Mouse (Mus musculus) liver, embryonic 14.5 days (tissue): ENCODE data around the gene Dyrk1a. TPM values are rescaled to one million over a fixed set of nuclear protein-coding genes. Genes with fewer than 3 reads are reported as not detected.
A peak's percentile ranks its signal among the peaks of the same experiment; 100 is the strongest.

Experiments
- ATAC-seq: fragments of 200-750 bp; cut with Nextera tagmentation; 2 replicates; pipeline ENCODE4 v1.8.0; 2017; ENCODE audit warnings: moderate number of reproducible peaks, mild to moderate bottlenecking, moderate library complexity; ENCODE audit not compliant: insufficient read depth
- DNase-seq, 3 experiments: peaks; one replicate each; pipeline ENCODE4 v3.0.0-alpha.2; 2012 to 2013; ENCODE audit warnings: low read depth in 3 of 3, low spot score in 3 of 3
- H3K27ac ChIP-seq: fragments of 300-500 bp; sonication (generic); 2 replicates; pipeline ENCODE4 v1.5.1; 2014; ENCODE audit warnings: moderate library complexity, mild to moderate bottlenecking, control low read depth, inconsistent platforms
- H3K27me3 ChIP-seq: fragments of 300-500 bp; sonication (generic); 2 replicates; pipeline ENCODE4 v1.6.1; 2014; ENCODE audit warnings: mild to moderate bottlenecking, low read length, moderate library complexity; ENCODE audit not compliant: control insufficient read depth, insufficient read depth
- H3K36me3 ChIP-seq: fragments of 300-500 bp; sonication (generic); replicated peaks from 2 replicates; pipeline ENCODE4 v1.6.1; 2014; ENCODE audit warnings: low read depth; ENCODE audit not compliant: control insufficient read depth, insufficient read depth
- H3K4me1 ChIP-seq, 2 experiments: fragments of 200-500 bp in 1 of 2; fragments of 300-500 bp in 1 of 2; sonication (generic) in 1 of 2; replicated peaks; 2 replicates each; pipeline ENCODE4 v1.6.1; 2012 to 2014; ENCODE audit warnings: antibody characterized with exemption in 1 of 2, inconsistent platforms in 1 of 2, low read length in 1 of 2; ENCODE audit not compliant: control insufficient read depth in 2 of 2, insufficient read depth in 2 of 2
- H3K4me2 ChIP-seq: fragments of 300-500 bp; sonication (generic); 2 replicates; pipeline ENCODE4 v1.6.1; 2014; ENCODE audit warnings: low read depth, mild to moderate bottlenecking, control low read depth, moderate library complexity
- H3K4me3 ChIP-seq, 2 experiments: fragments of 200-500 bp in 1 of 2; fragments of 300-500 bp in 1 of 2; sonication (generic) in 1 of 2; 2 replicates each; pipeline ENCODE4 v1.5.1; 2012 to 2014; ENCODE audit warnings: low read depth in 2 of 2, low read length in 2 of 2, mild to moderate bottlenecking in 2 of 2, control low read depth in 1 of 2, inconsistent platforms in 1 of 2, moderate library complexity in 1 of 2; ENCODE audit not compliant: insufficient read depth in 1 of 2
- H3K9ac ChIP-seq: fragments of 300-500 bp; sonication (generic); replicated peaks from 2 replicates; pipeline ENCODE4 v1.6.1; 2014; ENCODE audit warnings: mild to moderate bottlenecking, control low read depth, moderate library complexity
- H3K9me3 ChIP-seq: fragments of 300-500 bp; sonication (generic); 2 replicates; pipeline ENCODE4 v1.6.1; 2016; ENCODE audit warnings: low read length, mixed read lengths; ENCODE audit not compliant: control insufficient read depth
- CTCF ChIP-seq: IDR thresholded peaks from 2 replicates; pipeline ENCODE4 v1.5.1; 2016; ENCODE audit warnings: antibody characterized with exemption, low read depth, control low read depth
- EP300 ChIP-seq: IDR thresholded peaks from 2 replicates; pipeline ENCODE4 v1.6.1; 2016; ENCODE audit warnings: antibody characterized with exemption, low read depth
- WGBS: fragments of 180-500 bp; shearing (Covaris S2); extraction: QIAGEN DNeasy Blood & Tissue Kit; methylation state at CpG from one replicate; pipeline ENCODE4 v1.1.7; 2014; ENCODE audit not compliant: insufficient replicate concordance; 5-methylcytosine and 5-hydroxymethylcytosine counted together
- polyA plus RNA-seq, 2 experiments: library from polyadenylated mRNA; depleted of rRNA in 1 of 2; stranded (reverse) in 1 of 2; unstranded in 1 of 2; fragments of >200 nt; fragmentation: Nextera tagmentation in 1 of 2; extraction: Ambion mirVana in 1 of 2; gene quantifications; 2 replicates each; pipeline versions ENCODE4 v1.2.1 to v1.2.3; 2012 to 2014

The Dyrk1a gene
- polyA plus RNA-seq, 2 experiments, result 5.0 to 9.2 TPM

GRCm38 (mm10) chr16:94612573-94612972 is 42.8 kb downstream of the Dyrk1a start:
- no peak overlapping the region for H3K4me2 ChIP-seq
- H3K4me3 ChIP-seq, result no peak overlapping the region
- WGBS, result 87% methylated on average over 8 of the region's 8 CpGs
- TF ChIP-seq CTCF, result no peak
- no peak for TF ChIP-seq EP300
- H3K9me3 ChIP-seq, result no peaks in the 10 kb centered on the region
- no peak for DNase-seq
- no peak for ATAC-seq
- H3K27ac ChIP-seq, result no peak overlapping the region
- H3K9ac ChIP-seq, result no peak overlapping the region
- peaks cover 5% of the 10 kb centered on the region for H3K36me3 ChIP-seq
- 0 out of 4 replicates have a peak, but pooled peaks cover 0 to 2% of the 10 kb centered on the region in 2 experiments for H3K4me1 ChIP-seq
- H3K27me3 ChIP-seq, result no peaks in the 10 kb centered on the region

GRCm38 (mm10) chr16:94617255-94617654 is 47.4 kb downstream of the Dyrk1a start:
- H3K27ac ChIP-seq, result no peak overlapping the region
- no peaks in the 10 kb centered on the region for H3K4me1 ChIP-seq
- peaks cover 10% of the 10 kb centered on the region for H3K36me3 ChIP-seq
- DNase-seq (no peak), ATAC-seq (no peak)
- H3K9me3 ChIP-seq, result no peaks in the 10 kb centered on the region
- 79% methylated on average over 6 of the region's 6 CpGs for WGBS
- no peak overlapping the region for H3K9ac ChIP-seq
- H3K4me2 ChIP-seq, result no peak overlapping the region
- H3K4me3 ChIP-seq, result no peak overlapping the region
- H3K27me3 ChIP-seq, result no peaks in the 10 kb centered on the region
- no peak for TF ChIP-seq EP300
- no peak for TF ChIP-seq CTCF

GRCm38 (mm10) chr16:94618543-94618942 is 48.7 kb downstream of the Dyrk1a start:
- no peak overlapping the region for H3K4me3 ChIP-seq
- no peak overlapping the region for H3K9ac ChIP-seq
- no peaks in the 10 kb centered on the region for H3K27me3 ChIP-seq
- TF ChIP-seq EP300 (no peak), CTCF (peak; percentile 84)
- DNase-seq, result peak in 1 of 3 experiments; percentile 12
- no peak overlapping the region for H3K4me2 ChIP-seq
- no peaks in the 10 kb centered on the region for H3K9me3 ChIP-seq
- H3K36me3 ChIP-seq, result peaks cover 7% of the 10 kb centered on the region
- no peak; the same call in 1 of the 2 replicates for ATAC-seq
- no peaks in the 10 kb centered on the region for H3K4me1 ChIP-seq
- H3K27ac ChIP-seq, result no peak overlapping the region
- 63% methylated on average over 10 of the region's 10 CpGs for WGBS

GRCm38 (mm10) chr16:94619301-94619700 is 49.5 kb downstream of the Dyrk1a start:
- Histone ChIP-seq H3K36me3 (peaks cover 5% of the 10 kb centered on the region), H3K9me3 (no peaks in the 10 kb centered on the region), H3K9ac (no peak overlapping the region), H3K4me3 (no peak overlapping the region), H3K27ac (no peak overlapping the region), H3K27me3 (no peaks in the 10 kb centered on the region), H3K4me2 (no peak overlapping the region), H3K4me1 (no peaks in the 10 kb centered on the region)
- ATAC-seq (no peak), DNase-seq (no peak)
- no peak for TF ChIP-seq EP300
- no peak for TF ChIP-seq CTCF
- WGBS, result 90% methylated on average over 5 of the region's 5 CpGs

GRCm38 (mm10) chr16:94624871-94625270 is 55.1 kb downstream of the Dyrk1a start:
- no peak overlapping the region for H3K4me2 ChIP-seq

More at GRCm38 (mm10) chr16:94624871-94625270, 55.1 kb downstream of the Dyrk1a start:
- no peak overlapping the region for H3K9ac ChIP-seq
- DNase-seq (no peak), ATAC-seq (no peak)
- peaks cover 5% of the 10 kb centered on the region for H3K36me3 ChIP-seq
- 56% methylated on average over 4 of the region's 4 CpGs for WGBS
- H3K27ac ChIP-seq, result no peak overlapping the region
- no peaks in the 10 kb centered on the region for H3K27me3 ChIP-seq
- peaks cover 0 to 16% of the 10 kb centered on the region in 2 experiments; a peak in 2 of 4 replicates for H3K4me1 ChIP-seq
- no peaks in the 10 kb centered on the region for H3K9me3 ChIP-seq
- no peak overlapping the region for H3K4me3 ChIP-seq
- TF ChIP-seq CTCF, result no peak
- no peak for TF ChIP-seq EP300
